Mouse (Mus musculus) heart, postnatal 0 days (tissue): ENCODE results near the gene Ephb2.

Experiments
- CTCF ChIP-seq: IDR thresholded peaks from 2 replicates; pipeline ENCODE4 v1.5.1; 2016; ENCODE audit warnings: antibody characterized with exemption, control low read depth, low read depth
- EP300 ChIP-seq: IDR thresholded peaks from 2 replicates; pipeline ENCODE4 v1.6.1; 2016; ENCODE audit warnings: antibody characterized with exemption, low read depth

DNA sequence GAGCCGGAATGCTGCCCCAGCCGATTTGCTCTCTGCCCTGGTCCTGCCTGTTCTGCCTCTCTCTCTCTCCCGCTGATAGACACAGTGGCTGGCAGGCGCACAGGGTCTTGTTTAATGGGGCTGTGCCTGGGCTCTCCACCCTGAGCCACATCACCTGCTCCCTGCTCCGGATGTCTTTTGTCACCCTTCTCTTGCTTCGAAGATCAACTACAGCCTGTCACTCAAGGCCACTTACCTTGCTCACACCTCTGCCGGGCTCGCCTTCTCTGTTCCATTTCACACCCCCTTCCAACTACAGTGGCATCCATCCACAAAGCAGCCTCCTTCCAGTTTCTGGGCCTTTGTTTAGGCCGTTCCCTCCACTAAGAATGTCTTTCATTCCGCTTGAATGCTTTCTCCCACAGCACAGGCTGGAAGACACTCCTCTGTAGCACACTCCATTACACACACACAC lies 15.7 kb downstream of the Ephb2 start:
- TF ChIP-seq CTCF (no peak), EP300 (no peak)
